Mouse (Mus musculus): Measurements from ENCODE around the gene Ceacam20.
"Not testable (repeated sequence)": the region's sequence is repeated elsewhere in the genome, so short reads cannot be mapped to it uniquely, and the experiment has no call there.

Gene Ceacam20

GRCm38 (mm10) chr7:19949996-19950395 lies 15.2 kb upstream of the Ceacam20 start:
- DNase-seq = peak in 1 of 2 experiments; percentile 13

- no peak for DNase-seq
These were observed 14.6 kb upstream of the Ceacam20 start, which contains the start of gene Igsf23 for GRCm38 (mm10) chr7:19950589-19950988. Gene Igsf23, minus strand, starts transcription at chr7:19950756.

GRCm38 (mm10) chr7:19952320-19952986 lies 12.8 kb upstream of the Ceacam20 start:
- no peak for DNase-seq

GRCm38 (mm10) chr7:19953054-19953453 lies 12.2 kb upstream of the Ceacam20 start:
- DNase-seq = no peak

- no peak for DNase-seq
These were observed 9.4 kb upstream of the Ceacam20 start for GRCm38 (mm10) chr7:19955861-19956260.

GRCm38 (mm10) chr7:19956341-19956781 lies 8.9 kb upstream of the Ceacam20 start:
- DNase-seq = peak; percentile 56 to 88

GRCm38 (mm10) chr7:19962423-19962822 lies 2.8 kb upstream of the Ceacam20 start:
- DNase-seq = no peak

- no peak for DNase-seq
These were observed 3.9 kb downstream of the Ceacam20 start for GRCm38 (mm10) chr7:19969106-19969505.

- no peak for DNase-seq
These were observed 4.4 kb downstream of the Ceacam20 start for GRCm38 (mm10) chr7:19969541-19970090.

GRCm38 (mm10) chr7:19970196-19970595 lies 5.0 kb downstream of the Ceacam20 start:
- DNase-seq = no peak

GRCm38 (mm10) chr7:19971516-19971915 lies 6.3 kb downstream of the Ceacam20 start:
- no peak for DNase-seq

GRCm38 (mm10) chr7:19991165-19991564 lies 26.0 kb downstream of the Ceacam20 start, which contains the start of gene Nlrp9b:
Gene Nlrp9b, plus strand, starts transcription at chr7:19991465.
- not testable (repeated sequence) for DNase-seq

GRCm38 (mm10) chr7:19996721-19997120 lies 31.5 kb downstream of the Ceacam20 start:
- not testable (repeated sequence) for DNase-seq

- DNase-seq = no peak
These were observed 44.8 kb downstream of the Ceacam20 start for GRCm38 (mm10) chr7:20009987-20010386.
